Mouse (Mus musculus) embryo, embryonic 9.5 days (tissue): ENCODE results near the gene Fbxo39.

Experiments
- DNase-seq: peaks from one replicate; pipeline ENCODE4 v3.0.0-alpha.2; 2017; ENCODE audit errors: extremely low spot score

The Fbxo39 gene

GRCm38 (mm10) chr11:72314151-72314895, at the start of gene Fbxo39:
Fbxo39 (plus strand) TSS chr11:72314444.
- DNase-seq, result no peak

GRCm38 (mm10) chr11:72265483-72265882, 48.8 kb upstream of the Fbxo39 start:
- peak; percentile 3 for DNase-seq

GRCm38 (mm10) chr11:72266207-72266959, 47.9 kb upstream of the Fbxo39 start:
- peak; percentile 70 for DNase-seq

- DNase-seq, result no peak
Observed at GRCm38 (mm10) chr11:72266960-72267560, 47.2 kb upstream of the Fbxo39 start, which contains the start of gene Slc13a5. Slc13a5 (minus strand) TSS chr11:72267222.

GRCm38 (mm10) chr11:72271761-72272160, 42.5 kb upstream of the Fbxo39 start:
- DNase-seq, result no peak

GRCm38 (mm10) chr11:72273341-72273740, 40.9 kb upstream of the Fbxo39 start:
- DNase-seq, result no peak

GRCm38 (mm10) chr11:72281143-72281851, 32.9 kb upstream of the Fbxo39 start:
- no peak for DNase-seq

GRCm38 (mm10) chr11:72281852-72282400, 32.3 kb upstream of the Fbxo39 start:
- DNase-seq, result no peak

- DNase-seq, result no peak
Observed at GRCm38 (mm10) chr11:72283486-72284224, 30.6 kb upstream of the Fbxo39 start.

- DNase-seq, result no peak
Observed at GRCm38 (mm10) chr11:72284532-72285182, 29.6 kb upstream of the Fbxo39 start.

- no peak for DNase-seq
Observed at GRCm38 (mm10) chr11:72285971-72286480, 28.2 kb upstream of the Fbxo39 start.

- DNase-seq, result no peak
Observed at GRCm38 (mm10) chr11:72286651-72287050, 27.6 kb upstream of the Fbxo39 start.

GRCm38 (mm10) chr11:72287126-72287525, 27.1 kb upstream of the Fbxo39 start:
- DNase-seq, result no peak

GRCm38 (mm10) chr11:72287543-72287942, 26.7 kb upstream of the Fbxo39 start:
- no peak for DNase-seq

- DNase-seq, result no peak
Observed at GRCm38 (mm10) chr11:72293116-72293515, 21.1 kb upstream of the Fbxo39 start.

- DNase-seq, result peak; percentile 2
Observed at GRCm38 (mm10) chr11:72301334-72301733, 12.9 kb upstream of the Fbxo39 start, which contains the start of gene Xaf1. Xaf1 (plus strand) TSS chr11:72301629.

GRCm38 (mm10) chr11:72302230-72302629, 12.0 kb upstream of the Fbxo39 start:
- no peak for DNase-seq

- no peak for DNase-seq
Observed at GRCm38 (mm10) chr11:72307461-72307860, 6.8 kb upstream of the Fbxo39 start.

GRCm38 (mm10) chr11:72308982-72309381, 5.3 kb upstream of the Fbxo39 start:
- no peak for DNase-seq

GRCm38 (mm10) chr11:72310491-72310890, 3.8 kb upstream of the Fbxo39 start:
- DNase-seq, result no peak
